ENCODE assay signal across 10 mouse cellular contexts in genomic region chr6:48700251-48701075, GRCm38 (mm10). TPM values are rescaled to one million over a fixed set of nuclear protein-coding genes. Genes with fewer than 3 reads are reported as not detected.
A peak's percentile ranks its signal among the peaks of the same experiment; 100 is the strongest.
DNase-seq lines count a peak whose midpoint lies in the region; ATAC-seq and TF ChIP-seq lines count a peak whose summit lies in the region.
"Had no signal": no experiment of that assay in that cellular context is flagged by ENCODE, and none has a peak within 500 bp of the region (broad histone marks: within the 10 kb centered on the region; RNA-seq: fewer than 3 reads in every experiment).

No protein-coding gene starts in this region.

- H3K9me3 ChIP-seq in heart, embryonic 10.5 days = no peaks in the 10 kb centered on the region
- no peaks in the 10 kb centered on the region for H3K9me3 ChIP-seq in liver, embryonic 14.5 days (ENCODE audit: control insufficient read depth, low read length)
- H3K9me3 ChIP-seq in stomach, embryonic 16.5 days (replicated peaks; ENCODE audit: control insufficient read depth, low read length) = no peaks in the 10 kb centered on the region
- no peaks in the 10 kb centered on the region for H3K9me3 ChIP-seq in forebrain, embryonic 11.5 days (ENCODE audit: control insufficient read depth, low read length)
- H3K9me3 ChIP-seq in forebrain, embryonic 16.5 days (ENCODE audit: control insufficient read depth, low read length) = no peaks in the 10 kb centered on the region
- H3K9me3 ChIP-seq: forebrain, embryonic 15.5 days; limb, embryonic 15.5 days had no signal

- peak; percentile 63 to 77 for DNase-seq in spleen, adult 2 months (ENCODE audit: low read depth in 1 of 2, low spot score in 2 of 2)
- DNase-seq in spleen, adult 12 weeks (ENCODE audit: low spot score) = no peak
- DNase-seq in heart, embryonic 10.5 days (ENCODE audit: low spot score) = no peak
- DNase-seq in liver, embryonic 14.5 days (ENCODE audit: low read depth in 3 of 3, low spot score in 3 of 3) = no peak
- no peak for DNase-seq in forebrain, embryonic 11.5 days (ENCODE audit: low spot score)
- no peak for DNase-seq in thymus, postnatal 0 days (ENCODE audit: low spot score)

- no peak for TF ChIP-seq EP300 in liver, embryonic 14.5 days (IDR thresholded peaks at IDR 0.05; ENCODE audit: low read depth)

- WGBS in spleen, adult 2 months = 16% methylated on average over 5 of the region's 5 CpGs
- 38% methylated on average over 5 of the region's 5 CpGs for WGBS in heart, embryonic 10.5 days
- 12% methylated on average over 5 of the region's 5 CpGs for WGBS in liver, embryonic 14.5 days (ENCODE audit: insufficient replicate concordance)
- WGBS in stomach, embryonic 16.5 days = 48% methylated on average over 5 of the region's 5 CpGs
- 62% methylated on average over 5 of the region's 5 CpGs for WGBS in forebrain, embryonic 11.5 days
- 67% methylated on average over 5 of the region's 5 CpGs for WGBS in forebrain, embryonic 16.5 days

- no peak overlapping the region for H3K4me2 ChIP-seq in liver, embryonic 14.5 days (ENCODE audit: low read depth)
- H3K4me2 ChIP-seq in stomach, embryonic 16.5 days (ENCODE audit: low read depth, low read length) = no peak overlapping the region
- H3K4me2 ChIP-seq in forebrain, embryonic 11.5 days (ENCODE audit: low read depth, low read length, severe bottlenecking) = no peak overlapping the region
- no peak overlapping the region for H3K4me2 ChIP-seq in forebrain, embryonic 16.5 days (ENCODE audit: low read length)
- H3K4me2 ChIP-seq: forebrain, embryonic 15.5 days; limb, embryonic 15.5 days had no signal

- H3K27me3 ChIP-seq in spleen, adult 2 months (ENCODE audit: control insufficient read depth, insufficient read depth, low read length) = no peaks in the 10 kb centered on the region
- H3K27me3 ChIP-seq in heart, embryonic 10.5 days (ENCODE audit: insufficient read depth, poor library complexity, severe bottlenecking) = no peaks in the 10 kb centered on the region
- no peaks in the 10 kb centered on the region for H3K27me3 ChIP-seq in liver, embryonic 14.5 days (ENCODE audit: control insufficient read depth, insufficient read depth, low read length)
- H3K27me3 ChIP-seq in stomach, embryonic 16.5 days (ENCODE audit: control insufficient read depth, insufficient read depth, low read length) = no peaks in the 10 kb centered on the region
- H3K27me3 ChIP-seq in forebrain, embryonic 11.5 days (ENCODE audit: control insufficient read depth, insufficient read depth, low read length) = no peaks in the 10 kb centered on the region
- H3K27me3 ChIP-seq in forebrain, embryonic 16.5 days (replicated peaks; ENCODE audit: control insufficient read depth, insufficient read depth, low read length) = no peaks in the 10 kb centered on the region
- H3K27me3 ChIP-seq: forebrain, embryonic 15.5 days; limb, embryonic 15.5 days had no signal

- H3K9ac ChIP-seq in liver, embryonic 14.5 days (replicated peaks) = no peak overlapping the region
- no peak overlapping the region for H3K9ac ChIP-seq in stomach, embryonic 16.5 days (ENCODE audit: low read length)
- no peak overlapping the region for H3K9ac ChIP-seq in forebrain, embryonic 11.5 days (ENCODE audit: low read length)
- H3K9ac ChIP-seq in forebrain, embryonic 16.5 days (replicated peaks; ENCODE audit: low read depth, low read length) = no peak overlapping the region
- H3K9ac ChIP-seq: forebrain, embryonic 15.5 days; limb, embryonic 15.5 days had no signal

- H3K36me3 ChIP-seq in spleen, adult 2 months (ENCODE audit: control insufficient read depth, insufficient read depth, low read length) = peaks cover 35% of the 10 kb centered on the region
- H3K36me3 ChIP-seq in heart, embryonic 10.5 days = no peaks in the 10 kb centered on the region
- no peaks in the 10 kb centered on the region for H3K36me3 ChIP-seq in liver, embryonic 14.5 days (replicated peaks; ENCODE audit: control insufficient read depth, insufficient read depth, low read depth)
- H3K36me3 ChIP-seq in stomach, embryonic 16.5 days (ENCODE audit: control insufficient read depth, insufficient read depth, low read length) = no peaks in the 10 kb centered on the region
- H3K36me3 ChIP-seq in forebrain, embryonic 11.5 days (ENCODE audit: control insufficient read depth, insufficient read depth, low read length) = no peaks in the 10 kb centered on the region
- no peaks in the 10 kb centered on the region for H3K36me3 ChIP-seq in forebrain, embryonic 16.5 days (ENCODE audit: control insufficient read depth, insufficient read depth)
- H3K36me3 ChIP-seq: forebrain, embryonic 15.5 days; limb, embryonic 15.5 days had no signal

- peak; percentile 23 for TF ChIP-seq POLR2A in spleen, adult 2 months (IDR thresholded peaks at IDR 0.05; ENCODE audit: low read depth, low read length)

- peak; percentile 55; the same call in 1 of the 2 replicates for ATAC-seq in liver, embryonic 14.5 days (ENCODE audit: insufficient read depth)
- no peak for ATAC-seq in stomach, embryonic 16.5 days (ENCODE audit: insufficient read depth, low FRiP score)
- no peak for ATAC-seq in forebrain, embryonic 11.5 days (replicated peaks; ENCODE audit: low FRiP score)
- ATAC-seq in forebrain, embryonic 16.5 days = no peak
- ATAC-seq: forebrain, embryonic 15.5 days had no signal

- no peak overlapping the region for H3K4me3 ChIP-seq in spleen, adult 2 months (ENCODE audit: extremely low read depth, insufficient read depth, insufficient read length)
- H3K4me3 ChIP-seq in heart, embryonic 10.5 days = no peak overlapping the region
- no peak overlapping the region for H3K4me3 ChIP-seq in liver, embryonic 14.5 days (ENCODE audit: insufficient read depth in 1 of 2, low read depth in 2 of 2, low read length in 2 of 2)
- H3K4me3 ChIP-seq in stomach, embryonic 16.5 days (replicated peaks; ENCODE audit: low read length) = no peak overlapping the region
- H3K4me3 ChIP-seq in forebrain, embryonic 11.5 days (ENCODE audit: low read depth, low read length) = no peak overlapping the region
- H3K4me3 ChIP-seq in forebrain, embryonic 16.5 days (replicated peaks; ENCODE audit: low read length) = no peak overlapping the region
- H3K4me3 ChIP-seq: forebrain, embryonic 15.5 days; limb, embryonic 15.5 days had no signal

- H3K4me1 ChIP-seq in spleen, adult 2 months (ENCODE audit: control insufficient read depth, insufficient read depth, insufficient read length) = peaks cover 57% of the 10 kb centered on the region; the same call in 1 of the 2 replicates
- H3K4me1 ChIP-seq in heart, embryonic 10.5 days = no peaks in the 10 kb centered on the region
- H3K4me1 ChIP-seq in liver, embryonic 14.5 days (replicated peaks; ENCODE audit: control insufficient read depth in 2 of 2, insufficient read depth in 2 of 2, low read length in 1 of 2) = no peaks in the 10 kb centered on the region; a peak in 1 of 4 replicates
- H3K4me1 ChIP-seq in stomach, embryonic 16.5 days (ENCODE audit: control insufficient read depth, insufficient read depth, low read length) = no peaks in the 10 kb centered on the region; the same call in 1 of the 2 replicates
- no peaks in the 10 kb centered on the region for H3K4me1 ChIP-seq in forebrain, embryonic 11.5 days (replicated peaks; ENCODE audit: control insufficient read depth, insufficient read depth, low read length)
- no peaks in the 10 kb centered on the region for H3K4me1 ChIP-seq in forebrain, embryonic 16.5 days (replicated peaks; ENCODE audit: control insufficient read depth, insufficient read depth, low read length)
- H3K4me1 ChIP-seq: forebrain, embryonic 15.5 days; limb, embryonic 15.5 days had no signal

- TF ChIP-seq CTCF in spleen, adult 2 months (IDR thresholded peaks at IDR 0.05; ENCODE audit: extremely low read depth, insufficient read depth, insufficient read length, insufficient replicate concordance) = no peak
- no peak for TF ChIP-seq CTCF in liver, embryonic 14.5 days (IDR thresholded peaks at IDR 0.05; ENCODE audit: low read depth)

- H3K27ac ChIP-seq in spleen, adult 2 months (ENCODE audit: insufficient read depth, low read length) = peak overlapping the region; percentile 84
- H3K27ac ChIP-seq in heart, embryonic 10.5 days = peak overlapping the region; percentile 62; the same call in 1 of the 2 replicates
- H3K27ac ChIP-seq in liver, embryonic 14.5 days = no peak overlapping the region
- H3K27ac ChIP-seq in stomach, embryonic 16.5 days (ENCODE audit: low read length) = peak overlapping the region; percentile 16; the same call in 1 of the 2 replicates
- H3K27ac ChIP-seq in forebrain, embryonic 11.5 days (ENCODE audit: low read depth, low read length) = no peak overlapping the region
- no peak overlapping the region for H3K27ac ChIP-seq in forebrain, embryonic 16.5 days (ENCODE audit: low read length)
- H3K27ac ChIP-seq: forebrain, embryonic 15.5 days; limb, embryonic 15.5 days had no signal

RNA-seq across cellular contexts. Expression of gene Gimap6, which starts 7.6 kb away (rescaled TPM):
- polyA plus RNA-seq in spleen, adult 2 months (2012; rRNA removed) = 50.8 and 54.3 TPM in 2 replicates
- 21.3 and 26.0 TPM in 2 replicates for polyA plus RNA-seq in heart, embryonic 10.5 days (2016; fragmentation: Nextera tagmentation; extraction: Ambion mirVana)
- polyA plus RNA-seq in liver, embryonic 14.5 days (2012; rRNA removed) = 2.7 and 4.3 TPM in 2 replicates
- 6.6 and 6.8 TPM in 2 replicates for polyA plus RNA-seq in liver, embryonic 14.5 days (2014; fragmentation: Nextera tagmentation; extraction: Ambion mirVana)
- polyA plus RNA-seq in stomach, embryonic 16.5 days (2015; fragmentation: Nextera tagmentation; extraction: Ambion mirVana) = 22.2 and 22.5 TPM in 2 replicates
- polyA plus RNA-seq in forebrain, embryonic 11.5 days (2014; fragmentation: Nextera tagmentation; extraction: Ambion mirVana) = 7.1 and 8.7 TPM in 2 replicates
- polyA plus RNA-seq in thymus, postnatal 0 days (2015; fragmentation: Nextera tagmentation; extraction: Ambion mirVana) = 184 TPM in 2 replicates
- polyA plus RNA-seq in forebrain, embryonic 16.5 days (2015; fragmentation: Nextera tagmentation; extraction: Ambion mirVana) = 7.8 and 7.9 TPM in 2 replicates

RNA-seq across cellular contexts. Expression of gene Gimap4, which starts 16.1 kb away (rescaled TPM):
- polyA plus RNA-seq in spleen, adult 2 months (2012; rRNA removed) = 66.3 and 73.5 TPM in 2 replicates
- 6.4 and 10.6 TPM in 2 replicates for polyA plus RNA-seq in heart, embryonic 10.5 days (2016; fragmentation: Nextera tagmentation; extraction: Ambion mirVana)
- polyA plus RNA-seq in liver, embryonic 14.5 days (2012; rRNA removed) = 5.0 and 6.2 TPM in 2 replicates
- 8.3 and 8.8 TPM in 2 replicates for polyA plus RNA-seq in liver, embryonic 14.5 days (2014; fragmentation: Nextera tagmentation; extraction: Ambion mirVana)
- polyA plus RNA-seq in stomach, embryonic 16.5 days (2015; fragmentation: Nextera tagmentation; extraction: Ambion mirVana) = 19.3 and 22.2 TPM in 2 replicates
- polyA plus RNA-seq in forebrain, embryonic 11.5 days (2014; fragmentation: Nextera tagmentation; extraction: Ambion mirVana) = 4.3 and 4.5 TPM in 2 replicates
- polyA plus RNA-seq in thymus, postnatal 0 days (2015; fragmentation: Nextera tagmentation; extraction: Ambion mirVana) = 33.0 and 34.3 TPM in 2 replicates
- polyA plus RNA-seq in forebrain, embryonic 16.5 days (2015; fragmentation: Nextera tagmentation; extraction: Ambion mirVana) = 1.2 and 1.8 TPM in 2 replicates

RNA-seq across cellular contexts. Expression of gene Gm28053, which starts 17.9 kb away (rescaled TPM):
- polyA plus RNA-seq in spleen, adult 2 months (2012; rRNA removed) = 0.43 and 0.82 TPM in 2 replicates
- polyA plus RNA-seq in heart, embryonic 10.5 days (2016; fragmentation: Nextera tagmentation; extraction: Ambion mirVana) = 1.9 and 2.5 TPM in 2 replicates
- polyA plus RNA-seq in liver, embryonic 14.5 days (2012; rRNA removed) = 0.39 TPM in 1 of 2 replicates, not detected in the other
- polyA plus RNA-seq in liver, embryonic 14.5 days (2014; fragmentation: Nextera tagmentation; extraction: Ambion mirVana) = 0.48 and 1.0 TPM in 2 replicates
- polyA plus RNA-seq in stomach, embryonic 16.5 days (2015; fragmentation: Nextera tagmentation; extraction: Ambion mirVana) = 2.5 and 3.2 TPM in 2 replicates
- 0.94 TPM in 1 of 2 replicates, not detected in the other for polyA plus RNA-seq in forebrain, embryonic 11.5 days (2014; fragmentation: Nextera tagmentation; extraction: Ambion mirVana)
- 11.0 and 13.9 TPM in 2 replicates for polyA plus RNA-seq in thymus, postnatal 0 days (2015; fragmentation: Nextera tagmentation; extraction: Ambion mirVana)
- polyA plus RNA-seq in forebrain, embryonic 16.5 days (2015; fragmentation: Nextera tagmentation; extraction: Ambion mirVana) = 1.1 TPM in 1 of 2 replicates, not detected in the other
- polyA plus RNA-seq: forebrain, embryonic 15.5 days had no signal

RNA-seq across cellular contexts. Expression of gene Gimap7, which starts 18.0 kb away (rescaled TPM):
- polyA plus RNA-seq in spleen, adult 2 months (2012; rRNA removed) = 9.5 and 11.6 TPM in 2 replicates
- not detected in 2 replicates for polyA plus RNA-seq in heart, embryonic 10.5 days (2016; fragmentation: Nextera tagmentation; extraction: Ambion mirVana)
- 0.06 TPM in 1 of 2 replicates, not detected in the other for polyA plus RNA-seq in liver, embryonic 14.5 days (2012; rRNA removed)
- 0.10 TPM in 1 of 2 replicates, not detected in the other for polyA plus RNA-seq in liver, embryonic 14.5 days (2014; fragmentation: Nextera tagmentation; extraction: Ambion mirVana)
- 0.14 TPM in 1 of 2 replicates, not detected in the other for polyA plus RNA-seq in stomach, embryonic 16.5 days (2015; fragmentation: Nextera tagmentation; extraction: Ambion mirVana)
- not detected in 2 replicates for polyA plus RNA-seq in forebrain, embryonic 11.5 days (2014; fragmentation: Nextera tagmentation; extraction: Ambion mirVana)
- 6.5 and 6.7 TPM in 2 replicates for polyA plus RNA-seq in thymus, postnatal 0 days (2015; fragmentation: Nextera tagmentation; extraction: Ambion mirVana)
- polyA plus RNA-seq in forebrain, embryonic 16.5 days (2015; fragmentation: Nextera tagmentation; extraction: Ambion mirVana) = not detected in 2 replicates
- polyA plus RNA-seq: forebrain, embryonic 15.5 days; limb, embryonic 15.5 days had no signal

RNA-seq across cellular contexts. Expression of gene Gimap9, which starts 24.5 kb away (rescaled TPM):
- 9.9 and 10.4 TPM in 2 replicates for polyA plus RNA-seq in spleen, adult 2 months (2012; rRNA removed)
- 7.4 and 8.7 TPM in 2 replicates for polyA plus RNA-seq in heart, embryonic 10.5 days (2016; fragmentation: Nextera tagmentation; extraction: Ambion mirVana)
- polyA plus RNA-seq in liver, embryonic 14.5 days (2012; rRNA removed) = 3.9 and 7.2 TPM in 2 replicates
- 8.0 and 10.6 TPM in 2 replicates for polyA plus RNA-seq in liver, embryonic 14.5 days (2014; fragmentation: Nextera tagmentation; extraction: Ambion mirVana)
- polyA plus RNA-seq in stomach, embryonic 16.5 days (2015; fragmentation: Nextera tagmentation; extraction: Ambion mirVana) = 8.9 and 9.8 TPM in 2 replicates
- polyA plus RNA-seq in forebrain, embryonic 11.5 days (2014; fragmentation: Nextera tagmentation; extraction: Ambion mirVana) = 3.1 and 3.3 TPM in 2 replicates
- polyA plus RNA-seq in thymus, postnatal 0 days (2015; fragmentation: Nextera tagmentation; extraction: Ambion mirVana) = 164 and 172 TPM in 2 replicates
- 2.0 and 2.7 TPM in 2 replicates for polyA plus RNA-seq in forebrain, embryonic 16.5 days (2015; fragmentation: Nextera tagmentation; extraction: Ambion mirVana)

Comparison
In these comparisons a context has a peak if more than half of its experiments do, and no peak if none do; other contexts are left out.
1. DNase-seq: peak in spleen, adult 2 months (2 of 2); none in spleen, adult 12 weeks (single experiment), heart, embryonic 10.5 days (single experiment), liver, embryonic 14.5 days (0 of 3), forebrain, embryonic 11.5 days (single experiment) and thymus, postnatal 0 days (single experiment).
2. H3K27ac ChIP-seq: peak in spleen, adult 2 months (single experiment), heart, embryonic 10.5 days (single experiment) and stomach, embryonic 16.5 days (single experiment); none in liver, embryonic 14.5 days (single experiment), forebrain, embryonic 11.5 days (single experiment) and forebrain, embryonic 16.5 days (single experiment).